Mouse (Mus musculus) hematopoietic stem cell, adult 5-6 weeks (primary cell): ENCODE measurements around the gene Zbtb43. TPM values are rescaled to one million over a fixed set of nuclear protein-coding genes. Genes with fewer than 3 reads are reported as not detected.

Source experiments
- ATAC-seq, 2 experiments: fragments of 125-278 bp in 1 of 2; replicated peaks in 1 of 2; 2 replicates each; pipeline ENCODE4 v1.8.0; 2016 to 2017; ENCODE audit warnings: inconsistent platforms in 2 of 2, mild to moderate bottlenecking in 2 of 2, moderate number of reproducible peaks in 2 of 2, low read depth in 1 of 2, moderate TSS enrichment in 1 of 2; ENCODE audit not compliant: low FRiP score in 2 of 2, poor library complexity in 2 of 2, severe bottlenecking in 2 of 2, insufficient read depth in 1 of 2, low TSS enrichment in 1 of 2
- total RNA-seq: library from RNA; stranded (forward); fragments of 172-1452, 232-1000 nt; gene quantifications from 2 replicates; pipeline ENCODE4 v1.2.3, GENCODE M21; 2017

The Zbtb43 gene
- total RNA-seq, 1 experiment from 2014 or later: 14.4 TPM

GRCm38 (mm10) chr2:33438377-33438776, 30.0 kb downstream of the Zbtb43 start:
- no peak for ATAC-seq

- no peak for ATAC-seq
Observed at GRCm38 (mm10) chr2:33437184-33437583, 31.2 kb downstream of the Zbtb43 start.

- ATAC-seq: no peak
Observed at GRCm38 (mm10) chr2:33436035-33436580, 32.3 kb downstream of the Zbtb43 start.

- ATAC-seq: no peak
Observed at GRCm38 (mm10) chr2:33435036-33435650, 33.2 kb downstream of the Zbtb43 start.

GRCm38 (mm10) chr2:33432877-33433276, 35.5 kb downstream of the Zbtb43 start:
- ATAC-seq: peak in 1 of 2 experiments; percentile 34; a peak in 1 of 4 replicates

GRCm38 (mm10) chr2:33430771-33431699, 37.3 kb downstream of the Zbtb43 start, which contains the start of gene Zbtb34:
TSS of gene Zbtb34 (minus strand) at chr2:33431324.
- peak; percentile 65 to 68; a peak in 2 of 4 replicates for ATAC-seq

GRCm38 (mm10) chr2:33430081-33430770, 38.1 kb downstream of the Zbtb43 start:
- no peak for ATAC-seq

GRCm38 (mm10) chr2:33429339-33429738, 39.0 kb downstream of the Zbtb43 start:
- peak; percentile 43 to 54; a peak in 3 of 4 replicates for ATAC-seq

- ATAC-seq: no peak
Observed at GRCm38 (mm10) chr2:33426640-33427398, 41.5 kb downstream of the Zbtb43 start.

GRCm38 (mm10) chr2:33417454-33417853, 50.9 kb downstream of the Zbtb43 start:
- no peak for ATAC-seq

- no peak for ATAC-seq
Observed at GRCm38 (mm10) chr2:33414019-33414418, 54.3 kb downstream of the Zbtb43 start.

GRCm38 (mm10) chr2:33412111-33412510, 56.2 kb downstream of the Zbtb43 start:
- ATAC-seq: no peak

- ATAC-seq: peak; percentile 51 to 59; a peak in 3 of 4 replicates
Observed at GRCm38 (mm10) chr2:33403511-33404003, 64.8 kb downstream of the Zbtb43 start.

GRCm38 (mm10) chr2:33402638-33403037, 65.7 kb downstream of the Zbtb43 start:
- ATAC-seq: no peak

- ATAC-seq: peak; percentile 29 to 51; a peak in 1 of 4 replicates
Observed at GRCm38 (mm10) chr2:33402236-33402635, 66.1 kb downstream of the Zbtb43 start.

GRCm38 (mm10) chr2:33401217-33401616, 67.1 kb downstream of the Zbtb43 start:
- ATAC-seq: 0 out of 4 replicates have a peak, but pooled peaks of 1 of the 2 experiments have one; percentile 5

GRCm38 (mm10) chr2:33400541-33400940, 67.8 kb downstream of the Zbtb43 start:
- ATAC-seq: no peak
